Mouse (Mus musculus) MN1 (cell line): Measurements from ENCODE around the gene Slc7a10.

Experiments used
- DNase-seq: peaks from one replicate; pipeline ENCODE4 v3.0.0-alpha.2; 2016; ENCODE audit warnings: low spot score

The Slc7a10 gene

DNA sequence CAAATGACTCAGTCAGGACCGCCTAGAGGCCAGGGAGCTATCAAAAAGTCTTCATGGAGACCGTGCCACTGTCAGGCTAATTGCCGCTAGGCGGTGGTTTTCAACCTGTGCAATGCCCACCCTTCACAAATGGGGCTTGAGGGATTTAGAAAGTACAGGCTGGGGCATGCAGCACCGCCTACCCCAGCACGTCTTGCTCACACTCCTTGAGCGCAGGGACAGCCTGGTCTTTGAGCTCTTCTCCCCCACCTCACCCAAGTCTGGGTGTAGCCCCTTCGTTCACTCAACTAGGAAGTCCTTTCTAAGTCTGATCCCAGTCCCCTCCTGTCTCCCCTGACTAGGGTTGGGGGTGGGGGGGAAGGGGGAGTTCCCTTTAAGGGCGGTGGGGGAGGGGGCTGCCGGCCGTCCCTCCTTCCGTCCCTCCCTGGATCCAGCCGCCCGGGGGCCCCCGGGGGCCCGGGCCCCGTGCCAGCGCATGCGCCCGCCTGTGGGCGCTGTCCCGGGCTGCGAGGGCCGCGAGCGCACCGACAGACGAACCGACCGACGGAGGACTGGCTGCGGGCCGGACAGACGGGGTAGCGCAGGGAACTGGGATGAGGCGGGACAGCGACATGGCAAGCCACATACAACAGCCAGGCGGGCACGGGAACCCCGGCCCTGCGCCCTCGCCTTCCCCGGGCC is at the start of gene Slc7a10:
Gene Slc7a10 (plus strand): TSS at position 497 of the 681 bp plus-strand sequence.
- DNase-seq, result no peak

DNA sequence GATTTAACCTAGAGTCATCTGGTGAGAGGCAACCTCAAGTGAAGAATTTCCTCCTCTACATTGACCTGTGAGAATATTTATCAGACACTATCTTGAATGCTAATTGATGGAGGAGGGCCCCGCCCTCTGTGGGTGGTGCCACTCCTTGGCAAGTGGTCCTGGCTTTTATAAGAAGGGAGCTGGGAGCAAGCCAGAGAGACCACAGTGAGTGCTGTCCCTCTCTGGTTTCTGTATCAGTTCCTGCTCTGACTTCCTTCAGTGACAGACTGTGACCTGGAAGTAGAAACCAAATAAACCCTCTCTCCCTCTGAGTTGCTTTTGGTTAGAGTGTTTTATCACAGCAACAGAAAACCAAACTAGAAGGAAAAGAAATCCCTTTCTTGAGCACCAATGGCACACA is 48.7 kb upstream of the Slc7a10 start:
- DNase-seq, result no peak

DNA sequence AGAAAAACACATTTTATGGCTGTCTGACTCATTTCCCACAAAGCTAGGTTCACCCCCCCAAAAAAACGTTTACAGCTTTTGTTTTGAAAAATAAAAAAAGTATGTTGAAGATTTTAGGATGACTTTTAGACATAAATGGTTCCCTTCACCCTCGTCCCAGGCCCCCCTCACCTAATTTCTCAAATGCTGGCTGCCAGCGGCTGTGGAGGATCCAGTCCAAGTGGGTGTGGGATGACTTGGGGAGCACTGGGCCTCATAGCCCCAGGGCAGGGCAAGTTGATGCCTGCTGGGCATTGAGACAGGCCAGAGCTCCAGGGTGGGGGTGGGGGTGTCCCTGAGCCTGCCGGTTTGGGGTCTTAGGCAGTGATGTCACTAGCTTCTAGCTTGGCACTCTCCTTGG is 47.7 kb upstream of the Slc7a10 start:
- DNase-seq, result no peak

DNA sequence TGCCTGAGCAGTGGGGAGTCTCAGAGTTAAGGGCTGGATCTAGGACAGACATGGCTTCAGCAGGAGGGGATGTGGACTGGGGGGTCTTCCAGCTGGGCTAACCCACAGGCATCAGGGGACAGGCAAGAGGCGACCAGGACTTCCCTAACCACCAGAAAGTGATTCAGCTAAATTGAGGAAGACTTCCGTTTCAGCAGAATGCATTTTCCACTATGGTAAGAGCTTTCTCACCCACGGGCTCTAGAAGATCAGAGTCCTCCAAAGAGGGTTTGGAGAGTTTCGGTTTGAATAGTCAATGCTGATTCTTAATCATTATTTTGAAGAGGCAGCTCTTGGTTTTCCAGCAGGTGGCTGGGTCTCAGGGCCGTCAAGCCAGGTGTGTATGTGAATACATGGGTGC is 46.3 kb upstream of the Slc7a10 start:
- DNase-seq, result no peak

DNA sequence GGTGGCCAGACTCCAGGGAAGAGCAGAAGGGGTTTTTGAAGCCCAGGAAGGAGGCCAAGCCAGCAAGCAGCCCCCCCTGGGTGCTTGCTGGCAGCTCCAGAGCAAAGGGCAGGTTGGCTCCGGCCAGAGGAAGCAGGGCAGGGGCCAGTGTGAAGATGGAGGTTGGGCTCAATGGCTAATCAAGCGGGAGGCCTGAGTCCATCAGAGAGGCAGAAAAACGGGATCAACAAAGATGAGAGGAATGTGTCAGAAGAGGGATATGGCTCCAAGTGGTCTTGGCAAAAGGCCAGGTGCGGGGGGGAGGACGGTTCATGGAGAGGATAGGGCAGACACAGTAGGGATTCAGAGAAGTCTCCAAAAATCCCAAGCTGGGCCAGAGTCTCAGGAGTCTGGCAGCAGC is 44.7 kb upstream of the Slc7a10 start:
- no peak for DNase-seq

DNA sequence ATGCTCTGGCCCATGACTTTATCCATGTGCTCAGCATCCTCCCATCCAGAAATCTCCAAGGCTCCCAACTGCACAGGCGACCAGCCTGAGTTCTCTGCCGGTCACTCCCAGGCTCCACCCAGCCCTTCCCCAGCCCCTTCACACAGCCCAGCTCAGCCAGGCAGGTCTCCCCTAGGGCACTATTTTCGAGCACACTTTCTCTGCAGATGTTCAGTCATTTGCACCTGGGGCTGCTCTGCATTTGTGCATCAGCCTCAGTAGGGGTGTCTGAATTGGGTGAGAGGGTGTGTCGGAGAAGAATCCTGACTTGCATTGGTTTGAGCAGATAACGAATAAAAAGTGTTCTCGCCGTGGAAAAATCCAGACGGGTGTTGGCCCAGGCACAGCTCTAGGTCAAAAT is 43.7 kb upstream of the Slc7a10 start:
- DNase-seq, result no peak

DNA sequence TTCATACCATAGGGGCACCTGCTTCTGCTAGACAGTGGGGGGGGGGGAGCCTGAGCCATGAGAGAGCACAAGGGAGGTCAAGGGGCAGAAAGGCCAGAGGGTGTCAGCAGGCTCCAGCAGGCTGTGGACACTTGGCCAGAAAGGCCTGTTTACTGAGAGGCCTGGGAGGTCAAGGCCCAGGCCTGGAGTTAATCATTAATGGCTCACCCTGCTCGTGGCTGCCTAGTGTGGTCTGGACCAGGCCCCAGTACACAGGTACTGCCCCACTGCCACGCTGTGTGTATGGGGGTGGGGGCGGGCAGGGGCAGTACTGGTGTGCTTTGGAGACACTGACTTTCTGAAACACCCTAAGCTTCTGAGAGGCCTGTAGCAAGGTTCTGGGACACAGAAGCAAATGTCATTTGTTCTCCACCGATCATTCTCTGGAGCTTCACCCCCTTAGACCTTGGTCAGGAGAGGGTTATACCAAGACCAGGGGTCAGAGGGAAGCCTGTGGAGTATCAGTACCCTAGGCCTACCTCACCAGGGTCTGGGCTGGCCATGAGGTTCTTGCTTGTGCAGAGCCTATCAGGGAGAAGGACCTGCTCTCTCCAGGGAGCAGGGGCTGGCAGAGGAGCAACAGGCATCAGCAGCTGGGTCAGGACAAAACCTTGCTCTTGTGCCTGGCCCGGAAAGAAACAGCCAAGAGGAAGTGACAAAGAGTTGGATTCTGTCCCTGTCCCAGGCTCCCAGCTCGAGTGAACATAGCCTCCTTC is 42.1 kb upstream of the Slc7a10 start:
- no peak for DNase-seq

DNA sequence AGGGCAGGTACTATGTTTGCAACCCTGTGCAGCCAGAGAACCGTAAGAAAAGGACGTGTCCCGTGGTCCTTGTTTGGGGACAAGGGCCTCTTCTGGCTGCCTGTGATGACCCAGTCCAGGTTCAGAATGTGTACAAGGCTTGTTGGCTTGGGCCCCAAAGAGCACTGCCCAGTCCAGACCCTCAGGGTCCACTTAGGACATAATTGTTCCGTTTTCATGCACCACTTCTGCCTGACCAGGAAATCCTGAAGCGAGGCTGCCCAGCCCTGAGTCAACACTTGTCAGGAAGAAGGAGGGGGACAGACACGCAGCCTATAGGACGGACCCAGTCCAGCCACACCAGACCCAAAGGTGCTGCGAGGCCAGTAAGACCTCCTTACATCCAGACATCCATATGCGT is 41.1 kb upstream of the Slc7a10 start:
- DNase-seq, result no peak

DNA sequence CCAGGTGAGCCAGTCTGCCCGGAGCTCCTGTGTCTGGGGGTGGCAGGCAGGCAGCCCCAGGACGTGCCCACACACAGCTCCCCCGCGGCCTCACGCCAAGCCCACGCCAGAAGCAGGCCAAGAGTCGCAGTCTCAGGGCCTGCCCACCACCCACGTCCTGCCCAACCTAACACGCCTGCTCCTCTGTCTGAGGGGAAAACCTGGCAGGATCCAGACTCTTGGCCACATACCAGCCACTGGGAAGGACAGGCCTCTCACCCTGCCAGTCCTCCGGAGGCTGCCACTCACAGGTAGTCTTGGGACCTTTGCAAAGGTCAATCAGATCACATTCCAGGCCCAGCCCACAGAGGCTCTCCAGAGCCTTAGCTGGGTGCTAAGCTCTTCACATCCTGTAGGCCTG is 39.9 kb upstream of the Slc7a10 start:
- no peak for DNase-seq

DNA sequence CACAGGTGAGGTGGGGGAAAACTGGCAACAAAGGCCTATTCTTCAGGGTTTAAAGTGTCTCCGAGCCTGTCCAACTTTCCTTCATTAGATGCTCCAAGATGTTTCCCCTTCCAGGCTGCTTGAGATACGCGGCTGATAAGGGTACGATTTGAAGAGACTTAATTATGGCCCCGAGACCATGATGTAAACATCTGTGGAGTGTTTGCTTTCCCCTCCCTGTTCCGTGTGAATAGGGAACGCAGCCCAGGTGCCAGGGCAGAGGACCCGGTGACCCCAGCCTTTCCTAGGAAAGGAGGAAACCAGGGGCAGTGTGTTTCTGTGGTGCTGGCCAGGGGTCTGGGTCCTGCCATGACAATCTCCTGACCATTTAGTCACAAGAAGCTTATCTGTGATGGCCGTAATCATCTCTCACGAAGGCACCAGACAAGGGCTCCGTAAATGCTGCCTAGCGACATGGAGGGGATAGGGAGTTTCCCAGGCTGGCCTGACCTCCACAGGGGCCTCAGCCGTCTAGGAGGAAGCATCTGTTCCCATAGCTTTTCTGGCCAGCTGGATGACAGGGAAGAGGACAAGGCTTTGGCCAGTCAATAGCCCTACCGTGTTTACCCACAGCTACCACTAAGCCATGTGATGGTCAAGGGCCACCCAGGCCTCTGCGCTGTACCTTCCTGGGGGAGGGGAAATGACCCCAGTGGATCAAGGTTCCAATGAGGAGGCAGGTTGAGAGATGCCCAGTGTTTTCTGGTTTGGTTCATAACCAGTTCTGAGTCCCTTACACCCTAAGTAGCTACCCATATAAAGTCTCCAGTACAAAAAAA is 36.4 kb upstream of the Slc7a10 start:
- DNase-seq, result no peak

DNA sequence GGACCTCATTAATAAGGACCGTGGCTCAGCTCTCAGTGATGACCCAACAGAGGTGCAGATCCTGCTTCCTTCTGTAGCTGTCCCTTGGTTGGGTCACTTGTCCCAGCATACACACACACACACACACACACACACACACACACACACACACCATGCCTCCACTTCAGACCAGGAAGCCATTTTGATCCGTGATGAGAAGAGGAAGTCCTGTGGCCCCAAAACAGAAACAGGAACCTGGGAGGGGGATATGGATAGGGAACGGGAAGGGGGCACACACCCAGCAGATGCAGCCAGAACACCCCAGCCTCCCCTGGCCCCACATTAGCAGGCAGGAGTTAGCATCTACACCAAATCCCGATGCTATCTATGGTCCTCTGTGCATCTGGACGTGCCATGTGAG is 35.3 kb upstream of the Slc7a10 start:
- DNase-seq, result no peak

DNA sequence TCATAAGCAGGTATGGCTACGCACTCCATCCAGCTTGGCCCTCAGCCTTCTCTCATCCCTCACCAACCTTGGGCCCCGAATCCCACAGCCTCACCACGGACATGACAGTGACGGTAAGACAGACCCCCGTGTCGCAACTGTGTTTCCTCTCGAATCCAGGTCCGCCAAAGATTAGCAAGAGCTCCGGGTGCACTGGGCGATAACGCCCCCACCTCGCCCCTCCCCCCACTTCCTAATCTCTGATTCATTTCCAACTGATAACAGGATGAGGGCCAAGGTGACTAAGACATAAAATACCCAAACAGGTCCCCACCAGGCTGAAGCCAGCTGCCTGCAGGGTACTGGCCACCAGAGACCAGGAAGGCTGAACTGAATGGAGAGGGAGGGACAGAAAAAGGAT is 31.7 kb upstream of the Slc7a10 start:
- no peak for DNase-seq

DNA sequence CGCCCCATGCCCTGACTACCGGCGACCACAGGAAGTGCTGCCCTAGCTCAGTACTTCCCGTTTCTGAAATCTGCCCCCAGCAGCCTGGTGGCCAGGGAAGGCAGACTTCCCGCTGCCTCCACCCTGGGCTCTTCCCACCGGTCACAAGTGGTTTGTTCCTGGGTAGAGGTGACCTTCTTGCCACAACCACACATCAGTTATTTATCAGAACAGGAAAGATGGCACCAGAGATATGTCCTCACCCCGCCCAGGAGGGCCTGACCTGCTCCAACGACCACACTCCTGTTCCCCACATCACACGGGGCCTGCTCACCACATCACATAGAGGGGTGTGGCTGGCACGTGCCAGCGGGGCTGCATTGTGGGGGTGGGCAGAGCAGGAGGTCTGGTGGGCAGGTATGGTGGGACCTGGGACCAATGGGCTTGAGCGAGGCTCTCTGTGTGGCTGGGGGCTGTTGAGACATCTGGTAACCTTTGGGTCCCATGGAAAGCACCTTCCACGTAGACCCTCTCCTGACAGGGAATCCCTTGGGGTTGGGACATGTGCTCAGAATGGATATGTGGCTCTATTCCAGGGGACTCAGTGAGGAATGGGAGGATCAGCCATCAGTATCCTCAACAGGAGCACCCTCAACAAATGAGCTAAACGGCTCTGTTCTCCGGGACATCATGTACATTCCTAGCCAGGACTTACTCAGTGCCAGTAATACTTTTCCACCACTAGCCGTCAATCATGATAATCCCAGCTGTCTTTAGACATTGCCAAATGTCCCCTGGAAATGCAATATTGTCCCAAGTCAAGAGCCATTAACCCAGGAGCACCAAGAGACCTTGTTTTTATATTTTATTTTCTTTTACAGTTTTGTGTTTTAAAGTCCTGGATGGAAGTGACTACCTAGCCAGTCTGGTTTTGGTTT is 29.4 kb upstream of the Slc7a10 start:
- DNase-seq, result no peak

DNA sequence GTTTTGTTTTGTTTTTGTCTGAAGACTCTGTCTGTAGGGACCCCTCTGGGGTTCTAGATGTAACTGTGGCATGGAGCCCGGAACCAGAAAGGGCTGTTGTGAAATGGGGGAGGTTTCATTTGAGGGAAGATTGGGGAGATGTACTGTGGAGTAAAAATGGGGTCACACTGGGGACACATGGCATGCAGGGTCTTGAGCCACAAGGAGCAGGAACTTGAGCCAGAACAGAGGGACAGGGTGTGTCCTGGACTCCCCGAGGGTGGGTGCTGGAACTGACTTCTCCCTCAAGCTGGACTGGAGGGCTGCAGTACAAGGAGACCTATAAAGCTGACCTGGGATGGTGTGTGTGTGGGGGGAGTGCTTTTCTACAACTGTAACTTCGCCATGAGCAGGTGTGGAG is 28.7 kb upstream of the Slc7a10 start:
- no peak for DNase-seq

DNA sequence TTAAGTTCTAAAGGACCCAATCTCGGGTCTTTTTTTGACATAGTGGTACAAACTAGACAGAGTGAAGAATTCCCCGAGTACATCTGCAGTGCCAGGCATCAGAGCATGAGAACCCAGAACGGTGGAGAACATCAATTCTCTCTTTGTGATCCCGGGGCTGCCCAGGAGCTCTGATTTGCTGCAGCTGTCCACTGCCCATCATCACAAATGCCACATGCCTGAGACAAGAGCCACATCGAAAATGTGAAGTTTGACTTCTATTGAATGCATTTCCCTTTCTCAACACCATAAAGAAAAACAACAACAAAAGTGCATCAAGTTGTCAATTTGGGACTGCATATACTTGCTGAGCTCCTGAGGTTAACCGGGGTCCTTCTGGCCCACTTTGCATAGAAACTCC is 23.7 kb upstream of the Slc7a10 start:
- DNase-seq, result no peak

DNA sequence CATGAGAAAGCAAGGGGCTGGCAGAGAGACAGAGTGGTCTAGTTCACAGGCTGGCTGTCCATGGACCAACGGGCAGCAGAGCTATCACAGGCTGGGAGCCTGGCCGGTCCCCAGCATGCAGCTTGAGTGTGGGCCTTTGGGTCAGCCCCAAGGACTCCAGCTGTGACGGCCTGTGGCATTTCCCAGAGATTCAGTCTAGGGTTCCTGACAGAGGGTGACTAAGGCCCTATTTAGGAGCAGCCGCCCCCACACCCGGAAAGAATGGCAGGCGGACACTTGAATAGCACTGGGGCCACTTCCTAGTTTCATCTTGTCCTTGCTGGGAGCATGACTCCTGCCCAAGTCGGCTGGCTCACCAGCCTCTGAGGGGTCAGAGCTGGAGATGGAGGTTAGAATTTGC is 22.6 kb upstream of the Slc7a10 start:
- no peak for DNase-seq

DNA sequence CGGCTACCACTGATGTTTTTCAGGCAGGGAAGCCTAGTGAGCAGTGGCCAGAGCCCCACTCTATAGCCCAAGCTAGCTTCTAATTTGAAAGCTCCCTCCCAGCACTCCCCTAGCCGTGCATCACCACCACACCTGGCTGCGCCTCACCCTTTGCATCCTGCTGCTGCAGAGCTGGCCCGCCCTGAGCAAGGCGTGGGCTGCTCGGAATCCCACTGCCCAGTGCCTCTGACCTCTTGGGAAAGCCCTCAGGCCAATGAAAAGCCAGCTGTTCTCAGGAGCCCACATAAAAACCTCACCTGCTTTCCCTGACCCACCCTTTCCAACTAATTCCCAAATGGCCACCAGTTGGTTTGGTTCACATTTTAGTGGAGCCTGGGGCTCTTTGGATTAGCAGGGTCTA is 22.1 kb upstream of the Slc7a10 start:
- DNase-seq, result no peak

DNA sequence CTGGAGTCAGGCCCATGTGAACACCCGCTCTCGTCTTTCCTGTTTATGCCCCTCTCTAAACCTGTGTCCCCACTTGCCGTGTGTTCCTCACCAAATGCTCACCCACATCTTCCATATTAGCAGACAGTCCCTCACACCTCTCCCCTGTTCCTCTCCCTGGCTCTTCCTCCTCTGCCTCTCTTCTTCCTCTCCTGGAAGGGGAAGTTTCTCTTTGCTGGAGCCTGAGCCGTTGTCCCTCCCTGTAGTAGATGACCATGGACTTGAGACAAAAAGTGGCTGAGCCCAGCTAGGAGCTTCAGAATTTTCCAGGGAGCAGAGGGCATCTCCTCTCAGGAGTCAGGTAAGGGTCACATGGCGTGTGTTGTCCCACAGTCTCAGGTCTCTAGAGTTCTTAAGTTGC is 19.2 kb upstream of the Slc7a10 start:
- no peak for DNase-seq

DNA sequence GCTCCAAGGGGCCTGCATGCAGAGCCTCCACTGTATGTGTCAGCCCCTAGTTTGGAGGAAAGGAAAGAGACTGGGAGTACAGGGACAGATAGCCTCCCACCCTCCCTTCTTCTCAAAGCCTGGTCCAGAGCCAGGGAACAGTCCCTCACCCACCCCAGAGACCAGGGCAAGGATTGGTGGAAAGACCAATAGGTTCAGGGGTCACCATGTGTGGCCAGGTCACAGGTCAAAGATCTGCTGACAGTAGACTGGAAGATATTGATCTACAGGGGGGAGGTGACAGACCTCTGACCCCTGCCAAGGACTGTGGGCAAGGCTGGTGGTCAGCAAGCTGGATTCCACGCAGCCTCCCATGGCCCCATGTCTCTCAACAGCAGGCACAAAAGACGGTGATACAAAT is 18.3 kb upstream of the Slc7a10 start:
- DNase-seq, result no peak

DNA sequence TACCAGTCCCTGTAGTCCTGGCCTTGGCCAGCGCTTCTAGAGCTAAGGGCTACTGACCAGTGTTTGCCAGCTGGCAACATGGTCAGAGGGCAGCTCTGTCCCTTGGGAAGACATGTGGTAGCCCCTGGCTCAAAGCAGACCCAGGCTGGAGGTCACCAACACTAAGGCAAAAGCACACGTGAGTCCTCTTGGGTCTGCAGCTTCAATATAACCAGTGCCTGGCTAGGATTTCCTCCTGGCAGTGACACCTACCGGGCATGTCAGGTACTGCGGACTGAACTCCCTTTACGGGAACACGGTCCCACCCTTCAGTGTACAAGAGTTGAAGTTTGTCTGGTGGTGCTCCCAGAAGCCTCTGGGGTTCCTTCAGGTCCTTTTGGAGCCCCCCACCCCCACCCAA is 16.8 kb upstream of the Slc7a10 start:
- peak; percentile 77 for DNase-seq

DNA sequence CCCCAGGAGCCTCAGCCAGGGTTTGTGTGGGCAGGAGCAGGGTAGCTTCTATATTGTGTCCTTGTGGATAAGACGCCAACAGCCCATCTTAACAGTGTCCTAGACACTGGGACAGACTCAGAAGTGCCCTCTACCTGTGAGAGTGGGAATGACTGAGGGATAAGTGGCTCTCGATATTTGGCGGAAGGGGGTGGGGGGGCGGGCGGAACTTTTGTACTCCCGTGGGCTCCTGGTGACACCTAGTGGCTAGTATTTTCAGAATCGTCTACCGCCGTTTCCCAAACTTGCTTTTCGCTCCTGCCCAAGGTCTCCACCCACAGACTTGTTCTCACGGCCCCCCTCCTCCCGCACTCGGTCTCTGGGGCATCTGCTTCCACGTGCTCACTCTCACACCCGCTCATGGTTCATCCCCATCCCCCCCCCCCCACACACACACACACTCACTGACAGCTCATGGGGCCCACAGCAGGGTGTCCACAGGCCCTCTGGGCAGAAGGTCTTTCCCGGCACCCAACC is 14.3 kb upstream of the Slc7a10 start:
- DNase-seq, result peak; percentile 80

DNA sequence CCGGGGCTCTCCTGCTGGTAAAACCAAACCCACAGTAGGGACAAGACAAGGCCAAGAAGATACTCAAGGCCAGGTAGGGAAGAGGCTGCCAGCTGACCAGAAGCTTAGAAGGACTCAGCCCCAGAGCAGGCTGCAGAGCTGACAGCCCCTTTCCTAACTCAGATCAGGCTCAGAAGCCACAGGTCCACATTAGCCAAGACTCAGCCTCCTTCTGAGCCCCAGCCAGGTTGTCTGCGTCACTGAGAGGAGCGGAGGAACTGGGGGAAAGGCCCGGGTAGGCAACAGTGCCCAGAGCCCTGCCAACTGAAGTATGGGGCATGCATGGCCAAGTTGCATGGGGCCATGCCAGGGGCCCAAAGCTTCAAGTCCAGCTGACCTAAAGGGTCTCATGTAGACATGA is 13.7 kb upstream of the Slc7a10 start:
- no peak for DNase-seq
